11 mouse cellular contexts compared by ENCODE assay signal in the genomic region with DNA sequence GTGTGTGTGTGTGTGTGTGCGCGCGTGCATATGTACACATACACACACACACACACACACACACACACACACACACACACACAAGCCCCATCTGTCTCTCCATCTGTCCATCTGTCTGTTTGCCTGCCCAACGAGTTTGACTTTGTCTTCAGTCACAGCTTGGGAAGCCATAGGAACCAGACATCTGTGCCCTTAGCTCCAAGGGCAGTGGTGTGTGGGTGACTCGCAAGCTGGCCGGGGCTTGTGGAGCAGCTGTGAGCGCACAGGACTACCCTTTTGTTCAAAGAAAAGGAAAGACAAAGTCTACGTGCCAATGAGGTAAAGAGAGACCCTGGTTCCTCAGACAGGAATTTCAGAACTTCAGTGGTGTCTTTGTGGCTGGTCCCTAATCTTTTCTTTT. TPM values are rescaled to one million over a fixed set of nuclear protein-coding genes. Genes with fewer than 3 reads are reported as not detected.
A peak's percentile ranks its signal among the peaks of the same experiment; 100 is the strongest.
DNase-seq lines count a peak whose midpoint lies in the region; ATAC-seq and TF ChIP-seq lines count a peak whose summit lies in the region.
"Had no signal": no experiment of that assay in that cellular context is flagged by ENCODE, and none has a peak within 500 bp of the region (broad histone marks: within the 10 kb centered on the region; RNA-seq: fewer than 3 reads in every experiment).

No protein-coding gene starts in this region.

- peaks cover 6% of the 10 kb centered on the region for H3K4me1 ChIP-seq in ES-Bruce4 (ENCODE audit: control insufficient read depth, insufficient read depth, low read length)
- H3K4me1 ChIP-seq in limb, embryonic 11.5 days (ENCODE audit: control insufficient read depth, insufficient read depth, low read length): peaks cover 12% of the 10 kb centered on the region

- no peak overlapping the region for H3K4me2 ChIP-seq in limb, embryonic 11.5 days (ENCODE audit: low read depth, severe bottlenecking)
- H3K4me2 ChIP-seq: limb, embryonic 15.5 days had no signal

- H3K9me3 ChIP-seq in ES-Bruce4 (replicated peaks; ENCODE audit: control insufficient read depth, insufficient read depth, low read length, poor library complexity, severe bottlenecking): no peaks in the 10 kb centered on the region
- H3K9me3 ChIP-seq in limb, embryonic 11.5 days (ENCODE audit: control insufficient read depth, low read length): no peaks in the 10 kb centered on the region
- H3K9me3 ChIP-seq: limb, embryonic 15.5 days had no signal

- H3K4me3 ChIP-seq in ES-Bruce4 (ENCODE audit: low read depth, low read length): no peak overlapping the region
- no peak overlapping the region for H3K4me3 ChIP-seq in limb, embryonic 11.5 days (ENCODE audit: low read depth, low read length)
- H3K4me3 ChIP-seq: limb, embryonic 15.5 days had no signal

- peak; percentile 98 for TF ChIP-seq EP300 in ES-Bruce4 (IDR thresholded peaks at IDR 0.05; ENCODE audit: insufficient read depth, low read depth, low read length)

- no peak for TF ChIP-seq CTCF in ES-Bruce4 (IDR thresholded peaks at IDR 0.05; ENCODE audit: low read depth, low read length)

- ATAC-seq in limb, embryonic 11.5 days (ENCODE audit: insufficient number of reproducible peaks, low FRiP score, low TSS enrichment, low read depth): no peak
- no peak for ATAC-seq in inflammation-experienced regulatory T-cells, adult 6 months
- ATAC-seq: Patski had no signal

- peak overlapping the region; percentile 29 for H3K27ac ChIP-seq in ES-Bruce4 (ENCODE audit: insufficient read depth, low read length)
- no peak overlapping the region for H3K27ac ChIP-seq in limb, embryonic 11.5 days (replicated peaks; ENCODE audit: low read depth, low read length)
- H3K27ac ChIP-seq: limb, embryonic 15.5 days had no signal

- H3K27me3 ChIP-seq in ES-Bruce4 (ENCODE audit: control insufficient read depth, insufficient read depth, low read length, poor library complexity, severe bottlenecking): no peaks in the 10 kb centered on the region
- no peaks in the 10 kb centered on the region for H3K27me3 ChIP-seq in limb, embryonic 11.5 days (ENCODE audit: control insufficient read depth, insufficient read depth, low read length)
- H3K27me3 ChIP-seq: limb, embryonic 15.5 days; Patski had no signal

- intact Hi-C loops in gastrocnemius, postnatal 14 days (cut with DNase I; ENCODE audit: low total_unique reads): loop anchor here (5.0 kb wide), 1 partner anchor 45 kb away; no protein-coding TSS in a partner anchor

- DNase-seq in R1 (ENCODE audit: low read depth, low spot score): peak; percentile 83
- DNase-seq in forelimb bud, embryonic 11.5 days (ENCODE audit: low read depth, low spot score): peak; percentile 39
- DNase-seq in limb, embryonic 11.5 days (ENCODE audit: low spot score): peak; percentile 61
- no peak for DNase-seq in gastrocnemius, adult 18-20 months (ENCODE audit: low spot score)
- no peak for DNase-seq in urinary bladder, postnatal 25 days (ENCODE audit: low spot score)
- DNase-seq in gastrocnemius, postnatal 14 days: no peak
- DNase-seq: heart, postnatal 4 days had no signal

- no peaks in the 10 kb centered on the region for H3K36me3 ChIP-seq in ES-Bruce4 (ENCODE audit: control insufficient read depth, insufficient read depth, low read length, poor library complexity, severe bottlenecking)
- no peaks in the 10 kb centered on the region for H3K36me3 ChIP-seq in limb, embryonic 11.5 days (ENCODE audit: control insufficient read depth, insufficient read depth, low read length)
- H3K36me3 ChIP-seq: limb, embryonic 15.5 days had no signal

- WGBS in limb, embryonic 11.5 days: 43% methylated on average over 8 of the region's 8 CpGs

- TF ChIP-seq POLR2A in ES-Bruce4 (IDR thresholded peaks at IDR 0.05; ENCODE audit: insufficient read depth, low read length): no peak

- no peak overlapping the region for H3K9ac ChIP-seq in ES-Bruce4 (ENCODE audit: low read depth, poor library complexity, severe bottlenecking)
- H3K9ac ChIP-seq in limb, embryonic 11.5 days (ENCODE audit: low read length): no peak overlapping the region
- H3K9ac ChIP-seq: limb, embryonic 15.5 days had no signal

RNA-seq across cellular contexts. Expression of gene Enc1, which starts 51.1 kb away (rescaled TPM):
- 83.0 TPM in 2 replicates for polyA plus RNA-seq in ES-Bruce4 (2011; ENCODE audit: insufficient read depth, insufficient read length, low read depth, missing spikeins)
- polyA plus RNA-seq in limb, embryonic 11.5 days (2014; fragmentation: Nextera tagmentation; extraction: Ambion mirVana): 6.7 and 7.3 TPM in 2 replicates
- total RNA-seq in gastrocnemius, adult 18-20 months (2021): 1 to 10 TPM; 2.4 to 2.6 TPM
- 1 to 10 TPM; 1.7 to 4.6 (median 3.3) TPM for polyA plus RNA-seq in inflammation-experienced regulatory T-cells, adult 6 months (2017; shearing (Covaris generic))
- total RNA-seq in gastrocnemius, postnatal 14 days (2021): 1 to 10 TPM; 3.2 to 3.6 TPM

Comparison
In these comparisons a context has a peak if more than half of its experiments do, and no peak if none do; other contexts are left out.
1. DNase-seq: peak in R1 (single experiment), forelimb bud, embryonic 11.5 days (single experiment) and limb, embryonic 11.5 days (single experiment); none in gastrocnemius, adult 18-20 months (single experiment), urinary bladder, postnatal 25 days (single experiment) and gastrocnemius, postnatal 14 days (single experiment).
2. RNA of gene Enc1, which starts 51.1 kb away (polyA plus RNA-seq): 83.0 TPM in ES-Bruce4; 6.7 to 7.3 TPM in limb, embryonic 11.5 days and 1.7 to 4.6 TPM in inflammation-experienced regulatory T-cells, adult 6 months; every median in the first group is over 10 times any median in the second.